Mouse (Mus musculus) frontal cortex, postnatal 14 days (tissue): Measurements from ENCODE around the gene Clcnkb.

Experiments used
- DNase-seq, 2 experiments: peaks; one replicate each; pipeline ENCODE4 v3.0.0; 2022; ENCODE audit warnings: low spot score in 2 of 2

Clcnkb gene

DNA sequence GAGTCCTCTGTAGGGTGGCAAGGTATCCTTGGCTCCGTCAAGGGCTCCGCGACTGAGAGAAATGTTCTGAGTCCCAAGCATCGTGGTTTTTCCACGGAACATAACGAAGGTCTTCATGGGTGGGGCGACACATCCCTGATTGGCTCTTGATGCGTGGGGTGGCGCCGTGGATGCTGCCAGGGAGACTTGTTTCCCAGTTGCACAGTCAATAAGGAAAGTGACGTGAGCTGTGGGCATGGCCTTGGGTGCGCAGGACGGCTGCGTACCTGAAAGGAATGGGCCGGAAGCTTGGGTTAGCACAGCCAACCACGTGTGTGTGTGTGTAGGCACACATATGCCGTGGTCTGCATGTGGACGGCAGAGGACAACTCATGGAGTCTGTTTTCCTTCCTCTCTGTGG lies 17.4 kb upstream of the Clcnkb start:
- no peak for DNase-seq

DNA sequence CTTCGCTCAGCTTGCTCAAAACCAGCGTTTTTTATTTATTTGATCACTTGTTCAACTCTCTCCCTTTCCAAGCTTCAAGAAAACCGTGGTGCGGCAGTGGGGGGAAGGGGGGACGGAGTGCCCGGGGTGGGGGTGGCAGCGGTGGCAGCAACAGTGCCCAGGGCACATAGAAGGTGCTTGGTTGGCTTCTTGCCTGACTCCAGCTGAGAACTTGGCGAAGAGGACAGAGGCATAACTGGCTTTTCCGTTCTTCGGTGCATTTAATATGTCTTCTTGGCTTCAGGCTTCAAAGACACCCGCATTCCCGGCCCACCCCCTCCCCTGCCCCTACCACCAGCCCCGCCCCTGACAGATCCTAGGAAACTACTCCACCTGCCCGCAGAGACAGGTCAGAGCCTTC lies 16.9 kb upstream of the Clcnkb start:
- no peak for DNase-seq

DNA sequence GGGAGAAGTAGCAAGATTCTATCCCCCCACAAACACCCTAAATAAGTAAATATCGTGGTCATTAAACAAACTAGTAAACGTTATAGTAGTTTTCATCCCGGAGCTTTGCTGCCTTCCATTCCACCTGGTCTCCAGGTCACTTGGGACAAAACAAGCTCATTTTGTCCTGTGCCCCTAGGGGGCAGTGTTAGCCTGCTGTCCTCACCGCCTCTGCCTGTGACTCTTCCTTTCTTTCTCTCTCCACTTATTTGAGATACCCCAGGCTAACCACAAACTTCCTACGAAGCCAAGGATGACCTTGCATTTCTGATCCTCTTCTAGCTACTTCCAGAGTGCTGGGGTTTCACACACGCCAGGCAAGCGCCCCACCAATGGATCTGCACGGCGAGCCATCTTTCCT lies 15.2 kb upstream of the Clcnkb start:
- DNase-seq, result peak in 1 of 2 experiments; percentile 52

- no peak for DNase-seq
These were observed 14.0 kb upstream of the Clcnkb start for GRCm38 (mm10) chr4:141429847-141430246.

DNA sequence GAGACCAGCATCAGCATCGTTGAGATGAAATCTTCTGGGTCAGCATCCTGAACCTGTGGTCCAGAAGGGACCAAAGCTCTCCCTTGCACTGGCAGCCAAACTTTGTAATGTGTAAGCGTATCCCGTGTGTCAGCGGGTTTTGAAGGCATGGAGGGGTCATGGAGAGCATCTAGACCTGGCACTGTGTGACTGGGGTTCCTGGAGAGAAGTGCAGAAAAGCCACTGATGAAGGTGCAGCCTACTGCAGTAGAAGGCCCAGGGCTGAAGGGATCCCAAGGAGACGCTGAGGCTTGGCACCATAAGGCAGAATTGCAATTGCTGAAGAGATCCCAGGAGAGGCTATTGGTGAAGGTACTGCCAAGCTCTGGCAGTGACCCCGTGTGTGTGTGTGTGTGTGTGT lies 13.6 kb upstream of the Clcnkb start:
- DNase-seq, result no peak

GRCm38 (mm10) chr4:141427921-141428320 lies 12.1 kb upstream of the Clcnkb start:
- DNase-seq, result no peak

- DNase-seq, result no peak
These were observed 11.3 kb upstream of the Clcnkb start for GRCm38 (mm10) chr4:141426796-141427745.

- DNase-seq, result peak; percentile 60 to 73
These were observed 10.0 kb upstream of the Clcnkb start for GRCm38 (mm10) chr4:141425484-141426479.

GRCm38 (mm10) chr4:141423691-141424431 lies 8.0 kb upstream of the Clcnkb start:
- DNase-seq, result no peak

DNA sequence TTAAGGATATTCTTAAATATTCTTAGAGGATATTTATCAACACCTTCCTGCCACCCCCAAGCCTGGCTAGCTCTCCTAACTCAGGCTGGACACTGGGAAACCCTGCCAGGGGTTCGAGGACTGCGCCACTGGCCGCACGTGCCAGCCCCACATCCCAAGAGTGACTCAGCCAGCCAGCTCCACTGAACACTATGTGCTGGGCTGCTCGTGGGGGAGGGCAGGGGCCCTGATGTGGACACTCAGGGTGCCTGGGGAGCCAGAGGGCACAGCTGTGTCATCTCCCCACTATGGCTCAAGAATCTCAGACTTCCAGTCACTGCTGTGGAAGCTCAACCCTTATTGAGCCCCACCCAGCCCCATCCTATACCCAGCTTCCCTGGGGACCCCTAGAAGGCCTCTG lies 7.5 kb upstream of the Clcnkb start:
- no peak for DNase-seq

DNA sequence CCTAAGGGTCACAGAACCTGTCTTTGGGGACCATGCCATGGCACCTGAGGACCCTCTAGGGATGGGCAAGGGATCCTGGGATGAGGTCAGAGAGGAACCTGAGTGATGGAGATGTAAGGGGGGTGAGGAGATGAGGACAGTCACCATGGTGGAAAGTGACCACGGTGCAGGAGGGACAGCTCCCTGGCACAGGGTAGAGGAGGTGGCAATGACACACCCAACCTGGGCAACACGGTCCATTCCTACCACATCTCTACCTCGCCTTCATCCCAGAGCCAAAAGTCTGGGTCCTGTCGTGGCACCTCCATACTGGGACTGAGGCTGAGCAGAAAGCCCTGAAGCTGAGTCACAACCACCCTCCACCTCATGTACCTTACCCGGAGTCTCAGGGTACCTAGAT lies 7.0 kb upstream of the Clcnkb start:
- DNase-seq, result no peak

DNA sequence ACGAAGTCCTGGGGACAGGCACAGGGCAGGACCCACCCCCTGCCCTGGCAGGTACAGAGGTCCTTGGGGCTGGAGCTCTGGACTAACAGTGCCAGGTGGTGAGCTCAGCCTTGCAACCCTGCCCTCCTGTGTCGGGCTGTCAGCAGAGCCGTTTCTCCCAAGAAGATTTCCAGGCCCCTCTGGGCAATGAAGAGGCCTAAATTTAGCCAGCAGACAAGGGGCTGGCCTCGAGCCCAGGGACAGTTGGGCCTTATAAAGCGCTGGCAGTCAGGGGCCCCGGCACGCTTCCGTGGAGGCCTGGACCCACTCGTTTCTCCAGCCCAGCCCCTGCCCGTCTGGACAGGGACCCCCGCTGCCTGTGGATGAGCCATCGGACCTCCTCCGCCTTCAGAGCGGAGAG lies 5.6 kb upstream of the Clcnkb start:
- DNase-seq, result no peak

DNA sequence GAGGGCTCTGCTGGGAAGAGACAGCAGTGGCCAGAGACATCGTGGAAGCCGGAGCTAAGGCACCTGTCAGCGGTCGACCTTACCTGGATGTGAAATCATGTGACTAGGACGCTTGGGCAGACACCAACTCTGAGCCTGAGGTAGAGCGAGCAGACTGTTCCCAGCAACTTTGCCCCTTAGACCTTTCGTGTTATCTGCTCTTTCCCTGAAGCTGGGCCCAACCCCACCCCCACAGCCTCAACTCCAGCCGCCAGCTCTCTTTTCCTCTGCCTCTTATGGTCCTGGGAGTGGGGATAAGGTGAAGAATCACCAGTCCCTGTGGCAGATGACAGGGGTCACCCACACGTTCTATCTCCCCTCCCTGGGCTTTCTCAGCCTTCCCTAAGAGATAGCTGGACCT lies 5.1 kb upstream of the Clcnkb start:
- no peak for DNase-seq

GRCm38 (mm10) chr4:141420192-141420829 lies 4.5 kb upstream of the Clcnkb start, which contains the start of gene Hspb7:
Gene Hspb7, plus strand, starts transcription at chr4:141420779.
- DNase-seq, result no peak

- no peak for DNase-seq
These were observed 3.8 kb upstream of the Clcnkb start for GRCm38 (mm10) chr4:141419398-141420191.

- no peak for DNase-seq
These were observed 4.3 kb downstream of the Clcnkb start for GRCm38 (mm10) chr4:141411430-141411992.

DNA sequence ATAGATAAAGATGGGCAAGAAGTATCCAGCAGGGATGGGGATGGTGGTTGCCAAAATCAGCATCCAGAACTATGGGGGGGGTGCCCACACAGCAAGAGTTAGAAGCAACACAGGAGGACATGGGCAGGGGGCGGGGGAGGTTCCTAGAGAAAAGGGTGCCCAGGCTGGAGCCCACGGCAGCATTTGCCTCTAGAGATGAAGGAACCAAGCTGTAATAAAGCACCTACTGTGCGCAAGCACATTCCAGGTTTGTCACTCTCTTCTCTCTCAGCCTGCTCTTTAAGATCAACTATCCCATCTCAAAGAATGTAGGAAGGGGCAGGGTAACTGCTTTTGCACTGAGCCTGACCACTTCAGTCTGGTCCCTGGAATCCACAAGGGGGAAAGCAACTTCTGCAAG lies 7.2 kb downstream of the Clcnkb start:
- DNase-seq, result no peak

DNA sequence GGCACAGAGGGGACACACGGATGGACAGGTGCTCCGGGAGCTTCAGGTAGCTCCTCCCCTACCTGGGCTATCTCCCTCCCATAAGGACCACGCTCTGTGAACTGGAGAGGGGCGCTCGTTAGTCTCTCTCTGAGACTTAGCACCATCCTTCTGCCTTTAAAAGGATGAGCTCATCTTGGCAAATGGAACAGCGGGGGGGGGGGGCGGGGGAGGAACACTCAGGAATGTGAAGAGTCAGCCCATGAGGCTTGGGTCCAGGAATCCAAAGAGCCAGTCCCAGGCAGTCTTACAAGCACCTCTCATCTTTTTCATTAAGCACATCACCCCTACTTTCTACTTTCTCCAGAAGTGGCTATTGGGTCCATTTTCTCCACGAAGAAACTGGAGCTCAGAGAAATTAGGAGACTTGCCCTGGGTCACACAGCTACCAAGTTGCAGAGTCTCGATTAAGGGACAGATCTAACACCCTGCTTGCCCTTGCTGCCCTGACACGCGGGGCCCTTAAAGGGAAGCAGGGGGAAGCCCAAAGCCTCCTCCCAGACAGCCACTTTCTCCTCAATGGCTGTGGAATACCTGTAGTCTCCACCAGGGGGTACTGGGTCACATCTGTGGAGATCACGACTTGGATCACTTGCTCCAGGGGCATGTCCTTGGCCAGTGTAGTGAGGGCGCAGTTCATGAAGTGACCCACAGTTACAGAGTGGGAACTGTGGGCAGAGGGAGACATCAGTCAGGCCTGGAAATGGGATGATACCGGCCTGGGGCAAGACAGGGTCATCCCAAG lies 9.1 kb downstream of the Clcnkb start:
- DNase-seq, result no peak

DNA sequence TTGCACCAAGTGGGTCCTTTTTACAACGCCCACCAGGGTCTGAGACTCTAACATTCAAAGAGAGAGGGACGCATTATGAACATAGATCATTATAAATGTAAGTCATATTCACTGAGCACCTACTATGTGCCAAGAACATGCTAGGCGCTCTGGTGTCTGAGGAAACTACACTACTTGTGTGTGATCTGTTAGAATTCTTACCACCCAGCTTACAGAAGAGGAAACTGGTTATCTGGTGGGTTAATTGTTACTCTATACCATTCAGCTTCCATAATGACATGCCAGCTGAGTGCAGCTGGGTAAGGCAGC lies 10.5 kb downstream of the Clcnkb start:
- no peak for DNase-seq
